ENCODE assay signal across 10 mouse cellular contexts in genomic region chr3:66292356-66292946, GRCm38 (mm10). TPM values are rescaled to one million over a fixed set of nuclear protein-coding genes. Genes with fewer than 3 reads are reported as not detected.
DNase-seq lines count a peak whose midpoint lies in the region; ATAC-seq and TF ChIP-seq lines count a peak whose summit lies in the region.
"Had no signal": no experiment of that assay in that cellular context is flagged by ENCODE, and none has a peak within 500 bp of the region (broad histone marks: within the 10 kb centered on the region; RNA-seq: fewer than 3 reads in every experiment).

No protein-coding gene starts in this region.

- peak overlapping the region; percentile 23 for H3K9ac ChIP-seq in heart, embryonic 15.5 days

- DNase-seq in cerebellum, postnatal 36 days, result peak; percentile 5 to 6
- no peak for DNase-seq in cerebellum, adult 8-10 months
- peak; percentile 5 for DNase-seq in brain, adult 2 months (ENCODE audit: low read depth, low spot score)
- peak; percentile 92 for DNase-seq in kidney, postnatal 10 days
- DNase-seq in lung, postnatal 36 days, result peak; percentile 47
- no peak for DNase-seq in layer of hippocampus, postnatal 36 days

- no peaks in the 10 kb centered on the region for H3K27me3 ChIP-seq in heart, embryonic 15.5 days
- H3K27me3 ChIP-seq in testis, adult 2 months (ENCODE audit: control insufficient read depth, insufficient read depth, low read length), result no peaks in the 10 kb centered on the region
- H3K27me3 ChIP-seq: CH12.LX had no signal

- no peaks in the 10 kb centered on the region for H3K9me3 ChIP-seq in heart, embryonic 15.5 days (replicated peaks)

- peak overlapping the region; percentile 59 for H3K4me2 ChIP-seq in heart, embryonic 15.5 days

- WGBS in heart, embryonic 15.5 days, result 3% methylated on average over 20 of the region's 20 CpGs

- no peaks in the 10 kb centered on the region for H3K36me3 ChIP-seq in heart, embryonic 15.5 days
- H3K36me3 ChIP-seq in testis, adult 2 months (ENCODE audit: control insufficient read depth, insufficient read depth, low read length), result no peaks in the 10 kb centered on the region

- H3K4me3 ChIP-seq in heart, embryonic 15.5 days, result peak overlapping the region; percentile 35
- H3K4me3 ChIP-seq in testis, adult 2 months (ENCODE audit: control insufficient read depth, low read depth, low read length), result peak overlapping the region; percentile 38

- H3K27ac ChIP-seq in heart, embryonic 15.5 days, result peak overlapping the region; percentile 40; the same call in 1 of the 2 replicates
- no peak overlapping the region for H3K27ac ChIP-seq in testis, adult 2 months (ENCODE audit: control insufficient read depth, insufficient read depth, low read depth, low read length)

- peaks cover 4% of the 10 kb centered on the region; the same call in 1 of the 2 replicates for H3K4me1 ChIP-seq in heart, embryonic 15.5 days (replicated peaks)
- peaks cover 3% of the 10 kb centered on the region for H3K4me1 ChIP-seq in testis, adult 2 months (ENCODE audit: control insufficient read depth, insufficient read depth, low read length)

- TF ChIP-seq CTCF in testis, adult 2 months (IDR thresholded peaks at IDR 0.05; ENCODE audit: control insufficient read depth, insufficient read depth, insufficient replicate concordance, low read depth, low read length), result no peak

- peak; percentile 81 for ATAC-seq in heart, embryonic 15.5 days (replicated peaks; ENCODE audit: insufficient number of reproducible peaks, insufficient read depth, low FRiP score, low read depth)

- TF ChIP-seq POLR2A in testis, adult 2 months (IDR thresholded peaks at IDR 0.05; ENCODE audit: control insufficient read depth, low read depth, low read length), result no peak

RNA-seq across cellular contexts. Expression of gene Veph1, which starts 4.2 kb away (rescaled TPM):
- 0.77 and 1.6 TPM in 2 replicates for polyA plus RNA-seq in heart, embryonic 15.5 days (2015; fragmentation: Nextera tagmentation; extraction: Ambion mirVana)
- 0.14 and 0.19 TPM in 2 replicates for polyA plus RNA-seq in testis, adult 2 months (2012; rRNA removed)
- under 1 TPM; 0.35 to 0.48 TPM for total RNA-seq in layer of hippocampus, postnatal 36 days (2021)
- total RNA-seq: CH12.LX had no signal
- polyA plus RNA-seq: large intestine, adult 2 months had no signal

Comparison
In these comparisons a context has a peak if more than half of its experiments do, and no peak if none do; other contexts are left out.
1. DNase-seq: peak in cerebellum, postnatal 36 days (2 of 2), brain, adult 2 months (single experiment), kidney, postnatal 10 days (single experiment) and lung, postnatal 36 days (single experiment); none in cerebellum, adult 8-10 months (single experiment) and layer of hippocampus, postnatal 36 days (0 of 2).